Mouse (Mus musculus) myocyte (in vitro differentiated cells): Measurements from ENCODE around the gene Slc39a8.

Experiments used
- E2F4 ChIP-seq: IDR thresholded peaks from one replicate; pipeline ENCODE4 v1.6.1; 2011; ENCODE audit warnings: mild to moderate bottlenecking, control low read depth, moderate library complexity; ENCODE audit not compliant: insufficient read depth
- MAX ChIP-seq: IDR thresholded peaks from one replicate; pipeline ENCODE4 v1.6.1; 2011; ENCODE audit warnings: low read depth, mild to moderate bottlenecking, control low read depth
- MYOG ChIP-seq, 3 experiments: IDR thresholded peaks; one replicate each; pipeline ENCODE4 v1.6.1; 2011; ENCODE audit warnings: control low read depth in 2 of 3, low read depth in 2 of 3, mild to moderate bottlenecking in 2 of 3; ENCODE audit not compliant: insufficient read length in 2 of 3, control insufficient read depth in 1 of 3, insufficient read depth in 1 of 3
- POLR2A ChIP-seq: IDR thresholded peaks from one replicate; pipeline ENCODE4 v1.6.1; 2011; ENCODE audit warnings: low read depth, mild to moderate bottlenecking, control low read depth, moderate library complexity; ENCODE audit not compliant: insufficient read length
- POLR2AphosphoS2 ChIP-seq: IDR thresholded peaks from one replicate; pipeline ENCODE4 v1.6.1; 2011; ENCODE audit warnings: low read depth, control low read depth; ENCODE audit not compliant: insufficient read length
- TCF12 ChIP-seq: IDR thresholded peaks from one replicate; pipeline ENCODE4 v1.6.1; 2011; ENCODE audit warnings: mild to moderate bottlenecking, control low read depth; ENCODE audit not compliant: poor library complexity, insufficient read depth, severe bottlenecking
- USF1 ChIP-seq: IDR thresholded peaks from one replicate; pipeline ENCODE4 v1.6.1; 2011; ENCODE audit warnings: low read depth, mild to moderate bottlenecking, control low read depth, moderate library complexity

DNA sequence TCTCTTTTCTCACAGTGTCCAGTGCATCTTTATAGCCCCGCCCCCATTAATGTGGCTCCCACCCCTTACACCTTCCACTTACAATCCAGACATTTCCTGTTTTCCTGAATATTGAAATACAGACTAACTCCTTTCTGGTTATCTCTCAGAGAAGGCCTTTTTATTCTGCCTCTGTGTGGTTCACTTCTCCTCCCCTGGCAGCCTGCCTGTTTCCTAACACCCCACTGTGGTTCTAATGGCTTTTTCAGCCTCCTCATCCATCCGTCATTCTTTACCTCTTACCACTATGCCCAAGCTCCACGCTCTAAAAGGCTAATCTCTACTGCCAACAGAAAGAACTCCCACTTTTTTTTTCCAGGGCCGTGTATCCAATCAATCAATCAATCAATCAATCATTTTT is 44.0 kb downstream of the Slc39a8 start:
- TF ChIP-seq MAX (no peak), POLR2A (no peak), TCF12 (no peak), POLR2AphosphoS2 (no peak), USF1 (no peak), E2F4 (no peak), MYOG (IDR thresholded peaks at IDR 0.05; ENCODE audit: control insufficient read depth in 1 of 3, insufficient read depth in 1 of 3, insufficient read length in 2 of 3, low read depth in 2 of 3) (no peak)
